Comparison of ENCODE assay signal across 9 mouse cellular contexts in genomic region chr6:34156057-34156456, GRCm38 (mm10). TPM values are rescaled to one million over a fixed set of nuclear protein-coding genes. Genes with fewer than 3 reads are reported as not detected.
DNase-seq lines count a peak whose midpoint lies in the region; TF ChIP-seq lines count a peak whose summit lies in the region.
"Had no signal": no experiment of that assay in that cellular context is flagged by ENCODE, and none has a peak within 500 bp of the region (broad histone marks: within the 10 kb centered on the region; RNA-seq: fewer than 3 reads in every experiment).

No protein-coding gene starts in this region.

- DNase-seq in left cerebral cortex, adult 2 months (ENCODE audit: extremely low spot score in 1 of 2, low spot score in 2 of 2), result no peak
- DNase-seq in left cerebral cortex, adult 9 months (ENCODE audit: low spot score in 2 of 2), result no peak
- peak; percentile 27 for DNase-seq in brain, embryonic 14.5 days (ENCODE audit: low read depth)
- peak; percentile 56 for DNase-seq in kidney, postnatal 10 days
- DNase-seq in spleen, postnatal 4 days (ENCODE audit: low spot score in 2 of 2), result peak; percentile 29 to 66
- no peak for DNase-seq in left cerebral cortex, postnatal 4 days
- DNase-seq in left cerebral cortex, adult 8-10 months (ENCODE audit: low spot score in 2 of 2), result no peak
- no peak for DNase-seq in ovary, postnatal 36 days (ENCODE audit: low spot score)

- H3K27ac ChIP-seq in left cerebral cortex, adult 2 months, result no peak overlapping the region

- intact Hi-C loops in left cerebral cortex, adult 2 months (cut with DNase I), result no loop called here
- intact Hi-C loops in left cerebral cortex, postnatal 4 days (cut with DNase I), result loop anchor here (10.0 kb wide), 1 partner anchor 81 kb away; no protein-coding TSS in a partner anchor

- TF ChIP-seq POLR2A in brain, embryonic 14.5 days (IDR thresholded peaks at IDR 0.05; ENCODE audit: borderline replicate concordance, extremely low read depth, insufficient read depth, insufficient read length, poor library complexity, severe bottlenecking), result no peak

- H3K4me3 ChIP-seq in left cerebral cortex, adult 2 months, result no peak overlapping the region
- H3K4me3 ChIP-seq: midbrain, embryonic 15.5 days had no signal

- peak; percentile 10 for TF ChIP-seq CTCF in left cerebral cortex, adult 2 months (IDR thresholded peaks at IDR 0.05)
- TF ChIP-seq CTCF in brain, embryonic 14.5 days (IDR thresholded peaks at IDR 0.05; ENCODE audit: borderline replicate concordance, extremely low read depth, insufficient read depth, insufficient read length), result no peak

RNA-seq across cellular contexts. Expression of gene Slc35b4, which starts 20.9 kb away (rescaled TPM):
- 10 to 100 TPM; 65.4 to 68.6 TPM for total RNA-seq in left cerebral cortex, adult 2 months (2021)
- 39.9 and 40.8 TPM in 2 replicates for polyA plus RNA-seq in brain, embryonic 14.5 days (2012; rRNA removed)
- 10 to 100 TPM; 35.8 to 36.9 TPM for total RNA-seq in left cerebral cortex, postnatal 4 days (2021)
- total RNA-seq in left cerebral cortex, adult 8-10 months (2022), result 10 to 100 TPM; 65.9 to 75.7 (median 71.9) TPM

Comparison
In these comparisons a context has a peak if more than half of its experiments do, and no peak if none do; other contexts are left out.
1. DNase-seq: peak in brain, embryonic 14.5 days (single experiment), kidney, postnatal 10 days (single experiment) and spleen, postnatal 4 days (2 of 2); none in left cerebral cortex, adult 2 months (0 of 2), left cerebral cortex, adult 9 months (0 of 2), left cerebral cortex, postnatal 4 days (single experiment), left cerebral cortex, adult 8-10 months (0 of 2) and ovary, postnatal 36 days (single experiment).